Mouse (Mus musculus): ENCODE data around the gene Gm11168. TPM values are rescaled to one million over a fixed set of nuclear protein-coding genes. Genes with fewer than 3 reads are reported as not detected.
A peak's percentile ranks its signal among the peaks of the same experiment; 100 is the strongest.
"Not testable (repeated sequence)": the region's sequence is repeated elsewhere in the genome, so short reads cannot be mapped to it uniquely, and the experiment has no call there.

The Gm11168 gene
- 0.78 and 2.1 TPM in 2 replicates for polyA plus RNA-seq (2011; ENCODE audit: insufficient read length, low read depth, missing spikeins)

DNA sequence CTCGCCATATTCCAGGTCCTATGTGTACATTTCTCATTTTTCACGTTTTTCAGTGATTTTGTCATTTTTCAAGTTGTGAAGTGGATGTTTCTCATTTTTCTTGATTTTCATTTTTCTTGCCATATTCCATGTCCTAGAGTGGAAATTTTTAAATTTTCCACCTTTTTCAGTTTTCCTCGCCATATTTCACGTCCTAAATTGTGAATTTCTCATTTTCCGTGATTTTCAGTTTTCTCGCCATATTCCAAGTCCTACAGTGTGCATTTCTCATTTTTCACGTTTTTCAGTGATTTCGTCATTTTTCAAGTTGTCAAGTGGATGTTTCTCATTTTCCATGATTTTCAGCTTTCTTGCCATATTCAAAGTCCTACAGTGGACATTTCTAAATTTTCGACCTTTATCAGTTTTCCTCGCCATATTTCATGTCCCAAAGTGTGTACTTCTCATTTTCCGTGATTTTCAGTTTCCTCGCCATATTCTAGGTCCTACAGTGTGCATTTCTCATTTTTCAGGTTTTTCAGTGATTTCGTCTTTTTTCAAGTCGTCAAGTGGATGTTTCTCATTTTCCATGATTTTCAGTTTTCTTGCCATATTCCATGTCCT, at the start of gene Gm11168:
Gene Gm11168 (plus strand): TSS at position 553 of the 603 bp plus-strand sequence.
- not testable (repeated sequence) for H3K4me3 ChIP-seq (ENCODE audit: insufficient read depth, low read length); H3K27ac ChIP-seq (ENCODE audit: insufficient read depth, low read length); H3K4me1 ChIP-seq (ENCODE audit: control insufficient read depth, insufficient read depth, low read length)
- TF ChIP-seq CTCF (IDR thresholded peaks at IDR 0.05; ENCODE audit: borderline replicate concordance, insufficient read depth, low read length): peak; percentile 47

DNA sequence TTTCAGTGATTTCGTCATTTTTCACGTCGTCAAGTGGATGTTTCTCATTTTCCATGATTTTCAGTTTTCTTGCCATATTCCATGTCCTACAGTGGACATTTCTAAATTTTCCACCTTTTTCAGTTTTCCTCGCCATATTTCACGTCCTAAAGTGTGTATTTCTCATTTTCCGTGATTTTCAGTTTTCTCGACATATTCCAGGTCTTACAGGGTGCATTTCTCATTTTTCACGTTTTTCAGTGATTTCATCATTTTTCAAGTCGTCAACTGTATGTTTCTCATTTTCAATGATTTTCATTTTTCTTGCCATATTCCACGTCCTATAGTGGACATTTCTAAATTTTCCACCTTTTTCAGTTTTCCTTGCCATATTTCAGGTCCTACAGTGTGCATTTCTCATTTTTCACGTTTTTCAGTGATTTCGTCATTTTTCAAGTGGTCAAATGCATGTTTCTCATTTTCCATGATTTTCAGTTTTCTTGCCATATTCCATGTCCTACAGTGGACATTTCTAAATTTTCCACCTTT, 2.6 kb upstream of the Gm11168 start, which contains the start of gene Gm10722:
Gene Gm10722 (plus strand): TSS at position 478 of the 528 bp plus-strand sequence.
- H3K4me1 ChIP-seq (ENCODE audit: control insufficient read depth, insufficient read depth, low read length); H3K27ac ChIP-seq (ENCODE audit: insufficient read depth, low read length); H3K4me3 ChIP-seq (ENCODE audit: insufficient read depth, low read length): not testable (repeated sequence)
- TF ChIP-seq CTCF (IDR thresholded peaks at IDR 0.05; ENCODE audit: borderline replicate concordance, insufficient read depth, low read length): 0 out of 2 replicates have a peak, but pooled peaks have one; percentile 3

DNA sequence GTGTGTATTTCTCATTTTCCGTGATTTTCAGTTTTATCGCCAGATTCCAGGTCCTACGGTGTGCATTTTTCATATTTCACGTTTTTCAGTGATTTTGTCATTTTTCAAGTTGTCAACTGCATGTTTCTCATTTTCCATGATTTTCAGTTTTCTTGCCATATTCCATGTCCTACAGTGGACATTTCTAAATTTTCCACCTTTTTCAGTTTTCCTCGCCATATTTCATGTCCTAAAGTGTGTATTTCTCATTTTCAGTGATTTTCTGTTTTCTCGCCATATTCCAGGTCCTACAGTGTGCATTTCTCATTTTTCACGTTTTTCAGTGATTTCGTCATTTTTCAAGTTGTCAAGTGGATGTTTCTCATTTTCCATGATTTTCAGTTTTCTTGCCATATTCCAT, 2.1 kb upstream of the Gm11168 start:
- not testable (repeated sequence) for H3K4me1 ChIP-seq (ENCODE audit: control insufficient read depth, insufficient read depth, low read length); H3K4me3 ChIP-seq (ENCODE audit: insufficient read depth, low read length); H3K27ac ChIP-seq (ENCODE audit: insufficient read depth, low read length)

GRCm38 (mm10) chr9:3001948-3002659, 1.0 kb upstream of the Gm11168 start:
- H3K4me3 ChIP-seq (ENCODE audit: insufficient read depth, low read length); H3K27ac ChIP-seq (ENCODE audit: insufficient read depth, low read length); H3K4me1 ChIP-seq (ENCODE audit: control insufficient read depth, insufficient read depth, low read length): not testable (repeated sequence)
- 0 out of 2 replicates have a peak, but pooled peaks have one; percentile 40 for TF ChIP-seq CTCF (IDR thresholded peaks at IDR 0.05; ENCODE audit: borderline replicate concordance, insufficient read depth, low read length)

DNA sequence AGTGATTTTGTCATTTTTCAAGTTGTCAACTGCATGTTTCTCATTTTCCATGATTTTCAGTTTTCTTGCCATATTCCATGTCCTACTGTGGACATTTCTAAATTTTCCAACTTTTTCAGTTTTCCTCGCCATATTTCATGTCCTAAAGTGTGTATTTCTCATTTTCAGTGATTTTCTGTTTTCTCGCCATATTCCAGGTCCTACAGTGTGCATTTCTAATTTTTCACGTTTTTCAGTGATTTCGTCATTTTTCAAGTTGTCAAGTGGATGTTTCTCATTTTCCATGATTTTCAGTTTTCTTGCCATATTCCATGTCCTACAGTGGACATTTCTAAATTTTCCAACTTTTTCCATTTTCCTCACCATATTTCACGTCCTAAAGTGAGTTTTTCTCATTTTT, 3.0 kb downstream of the Gm11168 start:
- H3K4me1 ChIP-seq (ENCODE audit: control insufficient read depth, insufficient read depth, low read length); H3K4me3 ChIP-seq (ENCODE audit: insufficient read depth, low read length); H3K27ac ChIP-seq (ENCODE audit: insufficient read depth, low read length): not testable (repeated sequence)

DNA sequence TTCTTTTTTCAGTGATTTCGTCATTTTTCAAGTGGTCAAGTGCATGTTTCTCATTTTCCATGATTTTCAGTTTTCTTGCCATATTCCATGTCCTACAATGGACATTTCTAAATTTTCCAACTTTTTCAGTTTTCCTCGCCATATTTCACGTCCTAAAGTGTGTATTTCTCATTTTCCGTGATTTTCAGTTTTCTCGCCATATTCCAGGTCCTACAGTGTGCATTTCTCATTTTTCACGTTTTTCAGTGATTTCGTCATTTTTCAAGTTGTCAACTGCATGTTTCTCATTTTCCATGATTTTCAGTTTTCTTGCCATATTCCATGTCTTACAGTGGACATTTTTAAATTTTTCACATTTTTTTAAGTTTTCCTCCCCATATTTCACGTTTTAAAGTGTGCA, 3.5 kb downstream of the Gm11168 start:
- not testable (repeated sequence) for H3K27ac ChIP-seq (ENCODE audit: insufficient read depth, low read length); H3K4me1 ChIP-seq (ENCODE audit: control insufficient read depth, insufficient read depth, low read length); H3K4me3 ChIP-seq (ENCODE audit: insufficient read depth, low read length)

- H3K4me1 ChIP-seq (ENCODE audit: control insufficient read depth, insufficient read depth, low read length); H3K4me3 ChIP-seq (ENCODE audit: insufficient read depth, low read length); H3K27ac ChIP-seq (ENCODE audit: insufficient read depth, low read length): not testable (repeated sequence)
- 0 out of 2 replicates have a peak, but pooled peaks have one; percentile 16 for TF ChIP-seq CTCF (IDR thresholded peaks at IDR 0.05; ENCODE audit: borderline replicate concordance, insufficient read depth, low read length)
These were observed 4.1 kb downstream of the Gm11168 start for GRCm38 (mm10) chr9:3007272-3007671.

DNA sequence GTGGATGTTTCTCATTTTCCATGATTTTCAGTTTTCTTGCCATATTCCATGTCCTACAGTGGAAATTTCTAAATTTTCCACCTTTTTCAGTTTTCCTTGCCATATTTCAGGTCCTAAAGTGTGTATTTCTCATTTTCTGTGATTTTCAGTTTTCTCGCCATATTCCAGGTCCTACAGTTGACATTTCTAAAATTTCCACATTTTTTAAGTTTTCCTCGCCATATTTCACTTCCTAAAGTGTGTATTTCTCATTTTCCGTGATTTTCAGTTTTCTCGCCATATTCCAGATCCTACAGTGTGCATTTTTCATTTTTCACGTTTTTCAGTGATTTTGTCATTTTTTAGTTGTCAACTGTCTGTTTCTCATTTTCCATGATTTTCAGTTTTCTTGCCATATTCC, 6.2 kb downstream of the Gm11168 start:
- H3K27ac ChIP-seq (ENCODE audit: insufficient read depth, low read length); H3K4me1 ChIP-seq (ENCODE audit: control insufficient read depth, insufficient read depth, low read length); H3K4me3 ChIP-seq (ENCODE audit: insufficient read depth, low read length): not testable (repeated sequence)

DNA sequence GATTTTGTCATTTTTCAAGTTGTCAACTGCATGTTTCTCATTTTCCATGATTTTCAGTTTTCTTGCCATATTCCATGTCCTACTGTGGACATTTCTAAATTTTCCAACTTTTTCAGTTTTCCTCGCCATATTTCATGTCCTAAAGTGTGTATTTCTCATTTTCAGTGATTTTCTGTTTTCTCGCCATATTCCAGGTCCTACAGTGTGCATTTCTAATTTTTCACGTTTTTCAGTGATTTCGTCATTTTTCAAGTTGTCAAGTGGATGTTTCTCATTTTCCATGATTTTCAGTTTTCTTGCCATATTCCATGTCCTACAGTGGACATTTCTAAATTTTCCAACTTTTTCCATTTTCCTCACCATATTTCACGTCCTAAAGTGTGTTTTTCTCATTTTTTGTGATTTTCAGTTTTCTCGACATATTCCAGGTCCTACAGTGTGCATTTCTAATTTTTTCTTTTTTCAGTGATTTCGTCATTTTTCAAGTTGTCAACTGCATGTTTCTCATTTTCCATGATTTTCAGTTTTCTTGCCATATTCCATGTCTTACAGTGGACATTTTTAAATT, 9.0 kb downstream of the Gm11168 start:
- not testable (repeated sequence) for H3K27ac ChIP-seq (ENCODE audit: insufficient read depth, low read length); H3K4me1 ChIP-seq (ENCODE audit: control insufficient read depth, insufficient read depth, low read length); H3K4me3 ChIP-seq (ENCODE audit: insufficient read depth, low read length)

DNA sequence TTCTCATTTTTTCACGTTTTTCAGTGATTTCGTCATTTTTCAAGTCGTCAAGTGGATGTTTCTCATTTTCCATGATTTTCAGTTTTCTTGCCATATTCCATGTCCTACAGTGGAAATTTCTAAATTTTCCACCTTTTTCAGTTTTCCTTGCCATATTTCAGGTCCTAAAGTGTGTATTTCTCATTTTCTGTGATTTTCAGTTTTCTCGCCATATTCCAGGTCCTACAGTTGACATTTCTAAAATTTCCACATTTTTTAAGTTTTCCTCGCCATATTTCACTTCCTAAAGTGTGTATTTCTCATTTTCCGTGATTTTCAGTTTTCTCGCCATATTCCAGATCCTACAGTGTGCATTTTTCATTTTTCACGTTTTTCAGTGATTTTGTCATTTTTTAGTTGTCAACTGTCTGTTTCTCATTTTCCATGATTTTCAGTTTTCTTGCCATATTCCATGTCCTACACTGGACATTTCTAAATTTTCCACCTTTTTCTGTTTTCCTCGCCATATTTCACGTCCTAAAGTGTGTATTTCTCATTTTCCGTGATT, 9.7 kb downstream of the Gm11168 start, which contains the start of gene Gm10721:
Gene Gm10721 (plus strand): TSS at position 408 of the 547 bp plus-strand sequence.
- H3K27ac ChIP-seq (ENCODE audit: insufficient read depth, low read length); H3K4me3 ChIP-seq (ENCODE audit: insufficient read depth, low read length); H3K4me1 ChIP-seq (ENCODE audit: control insufficient read depth, insufficient read depth, low read length): not testable (repeated sequence)

- H3K27ac ChIP-seq (ENCODE audit: insufficient read depth, low read length): not testable (repeated sequence)
These were observed 12.2 kb downstream of the Gm11168 start, which contains the start of gene Gm10720 for GRCm38 (mm10) chr9:3015354-3015753. Gene Gm10720, plus strand, starts transcription at chr9:3015654.

DNA sequence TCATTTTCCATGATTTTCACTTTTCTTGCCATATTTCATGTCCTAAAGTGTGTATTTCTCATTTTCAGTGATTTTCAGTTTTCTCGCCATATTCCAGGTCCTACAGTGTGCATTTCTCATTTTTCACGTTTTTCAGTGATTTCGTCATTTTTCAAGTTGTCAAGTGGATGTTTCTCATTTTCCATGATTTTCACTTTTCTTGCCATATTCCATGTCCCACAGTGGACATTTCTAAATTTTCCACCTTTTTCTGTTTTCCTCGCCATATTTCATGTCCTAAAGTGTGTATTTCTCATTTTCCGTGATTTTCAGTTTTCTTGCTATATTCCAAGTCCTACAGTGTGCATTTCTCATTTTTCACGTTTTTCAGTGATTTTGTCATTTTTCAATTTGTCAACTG, 12.8 kb downstream of the Gm11168 start:
- not testable (repeated sequence) for H3K4me3 ChIP-seq (ENCODE audit: insufficient read depth, low read length); H3K27ac ChIP-seq (ENCODE audit: insufficient read depth, low read length); H3K4me1 ChIP-seq (ENCODE audit: control insufficient read depth, insufficient read depth, low read length)

More at GRCm38 (mm10) chr9:3015354-3015753, 12.2 kb downstream of the Gm11168 start, which contains the start of gene Gm10720:
- H3K4me3 ChIP-seq (ENCODE audit: insufficient read depth, low read length); H3K4me1 ChIP-seq (ENCODE audit: control insufficient read depth, insufficient read depth, low read length): not testable (repeated sequence)

DNA sequence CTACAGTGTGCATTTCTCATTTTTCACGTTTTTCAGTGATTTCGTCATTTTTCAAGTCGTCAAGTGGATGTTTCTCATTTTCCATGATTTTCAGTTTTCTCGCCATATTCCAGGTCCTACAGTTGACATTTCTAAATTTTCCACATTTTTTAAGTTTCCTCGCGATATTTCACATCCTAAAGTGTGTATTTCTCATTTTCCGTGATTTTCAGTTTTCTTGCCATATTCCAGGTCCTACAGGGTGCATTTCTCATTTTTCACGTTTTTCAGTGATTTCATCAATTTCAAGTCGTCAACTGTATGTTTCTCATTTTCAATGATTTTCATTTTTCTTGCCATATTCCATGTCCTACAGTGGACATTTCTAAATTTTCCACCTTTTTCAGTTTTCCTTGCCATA, 14.0 kb downstream of the Gm11168 start, which contains the start of gene Gm10719:
Gene Gm10719 (plus strand): TSS at position 301 of the 400 bp plus-strand sequence.
- not testable (repeated sequence) for H3K4me1 ChIP-seq (ENCODE audit: control insufficient read depth, insufficient read depth, low read length); H3K4me3 ChIP-seq (ENCODE audit: insufficient read depth, low read length)

GRCm38 (mm10) chr9:3018944-3019343, 15.8 kb downstream of the Gm11168 start:
- not testable (repeated sequence) for H3K4me3 ChIP-seq (ENCODE audit: insufficient read depth, low read length); H3K4me1 ChIP-seq (ENCODE audit: control insufficient read depth, insufficient read depth, low read length); H3K27ac ChIP-seq (ENCODE audit: insufficient read depth, low read length)

More for the DNA sequence above, 14.0 kb downstream of the Gm11168 start, which contains the start of gene Gm10719:
- H3K27ac ChIP-seq (ENCODE audit: insufficient read depth, low read length): not testable (repeated sequence)
